Mouse (Mus musculus) layer of hippocampus, adult 11-12 months (tissue): ENCODE data around the gene Ccdc149.

Experiments
- DNase-seq: peaks from one replicate; pipeline ENCODE4 v3.0.0; 2022; ENCODE audit warnings: low spot score

Ccdc149 gene

DNA sequence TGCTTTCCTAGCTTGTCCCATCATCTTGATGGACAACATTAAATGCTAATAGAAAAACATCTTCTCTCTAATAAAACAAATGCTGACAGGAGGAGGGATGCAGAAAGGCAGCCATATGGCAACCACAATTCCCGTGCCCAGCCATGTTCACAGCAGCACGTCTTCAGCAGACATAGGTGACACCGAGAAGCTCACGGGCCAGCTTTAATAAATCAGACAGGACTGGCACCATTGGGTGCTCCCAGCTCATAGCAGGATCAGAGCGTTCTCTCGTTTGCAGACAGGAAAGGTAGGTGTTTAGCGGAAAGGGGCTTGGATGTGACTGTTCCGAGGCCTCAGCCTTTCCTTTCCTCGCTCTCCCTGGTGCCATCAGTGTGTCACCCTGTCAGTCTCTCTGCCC is 95.5 kb downstream of the Ccdc149 start:
- no peak for DNase-seq

DNA sequence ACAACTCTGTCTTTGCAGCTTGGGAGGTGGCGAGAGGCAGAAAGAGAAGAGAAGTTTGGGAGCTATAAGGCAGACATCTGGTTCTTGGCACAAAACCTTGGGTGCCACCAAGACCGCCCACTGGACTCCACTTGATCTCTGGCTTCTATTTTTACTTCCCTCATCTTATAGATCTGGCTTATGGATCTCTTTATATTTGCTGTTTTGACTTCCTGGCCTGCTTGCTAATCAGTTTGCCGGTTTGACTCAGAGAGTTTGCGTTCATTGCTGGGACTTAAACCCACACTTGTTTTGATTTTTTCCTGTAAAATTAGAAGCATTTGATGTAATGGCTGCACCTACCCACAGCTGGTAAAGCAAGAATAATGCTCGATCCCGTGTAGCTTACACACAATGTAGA is 100.4 kb downstream of the Ccdc149 start:
- no peak for DNase-seq

GRCm38 (mm10) chr5:52367866-52368840 is 103.2 kb downstream of the Ccdc149 start:
- DNase-seq: no peak

DNA sequence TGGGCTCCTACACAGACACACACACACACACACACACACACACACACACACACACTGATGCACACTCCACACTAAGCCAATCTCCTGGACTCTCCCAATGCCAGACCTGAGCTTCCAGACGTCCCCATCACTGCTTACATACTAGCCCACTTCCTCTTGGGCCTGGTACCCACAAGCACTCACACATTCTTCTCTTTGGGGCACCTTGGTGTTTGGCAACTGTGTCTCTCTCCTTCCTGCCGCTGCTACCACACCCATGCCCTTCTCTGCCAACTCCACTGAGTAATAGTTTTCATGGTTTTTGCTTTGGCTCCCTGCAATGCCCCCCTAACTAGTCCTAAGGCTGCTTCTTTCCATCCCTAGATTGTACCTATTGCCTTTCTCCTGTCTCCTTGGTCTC is 104.7 kb downstream of the Ccdc149 start:
- no peak for DNase-seq

DNA sequence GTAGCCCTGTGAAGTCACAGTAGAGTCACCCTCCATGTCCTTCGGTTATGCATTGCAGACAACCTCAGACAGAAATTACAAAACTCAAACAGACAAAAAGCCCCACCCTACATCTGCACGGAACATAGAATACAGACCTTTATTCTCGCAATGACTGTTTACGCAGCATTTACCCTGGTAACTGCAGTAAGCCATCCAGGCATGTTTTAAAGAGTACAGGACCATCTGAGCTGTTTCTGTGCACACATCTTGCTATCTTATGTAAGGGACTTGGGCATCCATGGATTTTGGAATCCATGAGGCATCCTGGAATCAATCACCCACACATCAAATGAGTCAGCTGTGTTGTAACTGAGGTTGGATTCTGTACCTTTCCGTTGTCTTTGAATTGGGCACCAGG is 105.4 kb downstream of the Ccdc149 start:
- DNase-seq: no peak

DNA sequence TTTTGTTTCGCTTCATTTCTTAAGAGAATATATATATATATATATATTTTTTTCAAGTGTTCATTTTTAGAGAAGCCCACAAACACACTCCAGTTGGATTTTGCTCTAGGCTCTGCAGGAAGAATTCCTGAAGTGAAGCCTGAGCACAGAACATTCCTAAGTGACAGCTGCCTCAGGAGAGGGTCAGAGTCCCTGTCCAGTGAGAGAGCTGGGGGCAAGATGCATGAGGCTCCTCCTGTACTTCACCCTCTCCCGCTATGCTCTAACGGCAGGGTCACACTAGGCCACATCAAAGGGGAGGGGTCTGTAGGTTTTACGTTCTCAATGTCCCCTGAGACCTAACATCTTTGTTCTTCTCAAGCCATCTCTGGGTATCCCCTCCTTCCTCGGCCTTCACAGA is 106.8 kb downstream of the Ccdc149 start:
- DNase-seq: no peak

DNA sequence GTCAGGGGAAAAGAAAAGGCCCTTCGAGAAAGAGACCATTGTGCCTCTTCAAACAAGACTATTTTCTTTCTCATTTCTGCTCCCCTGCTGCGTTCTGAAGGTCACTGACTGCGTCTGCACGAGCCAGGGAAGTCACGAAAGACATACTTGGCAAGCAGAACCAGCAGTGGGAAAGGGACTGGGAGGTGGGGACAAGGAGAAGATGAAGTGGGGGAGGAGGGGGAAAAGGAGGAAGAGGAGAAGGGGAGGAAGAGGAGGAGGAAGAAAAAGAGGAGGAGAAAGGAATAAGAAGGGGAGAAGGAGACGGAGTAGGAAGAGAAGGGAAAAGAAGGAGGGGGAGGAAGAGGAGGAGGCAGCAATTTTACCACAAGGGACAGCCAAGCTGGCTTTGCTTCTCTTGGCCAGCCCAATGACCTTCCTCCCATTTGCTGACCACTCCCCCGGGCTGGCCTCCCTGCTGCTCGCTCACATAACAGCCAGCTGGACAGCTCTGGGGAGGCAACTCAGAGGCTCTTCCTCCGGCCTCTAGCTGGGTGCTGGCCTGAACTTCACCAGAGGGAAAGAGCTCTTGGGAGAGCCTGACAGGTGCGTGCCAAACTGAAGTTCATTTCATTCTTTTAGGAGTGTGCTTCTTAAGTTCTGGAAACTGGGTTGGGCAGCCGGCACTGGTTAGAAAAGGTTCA is 107.7 kb downstream of the Ccdc149 start, which contains the start of gene Sod3:
Gene Sod3, plus strand, starts transcription at position 324 of the 683 bp plus-strand sequence.
- DNase-seq: no peak

- no peak for DNase-seq
These were observed 108.4 kb downstream of the Ccdc149 start for GRCm38 (mm10) chr5:52362776-52363467.

DNA sequence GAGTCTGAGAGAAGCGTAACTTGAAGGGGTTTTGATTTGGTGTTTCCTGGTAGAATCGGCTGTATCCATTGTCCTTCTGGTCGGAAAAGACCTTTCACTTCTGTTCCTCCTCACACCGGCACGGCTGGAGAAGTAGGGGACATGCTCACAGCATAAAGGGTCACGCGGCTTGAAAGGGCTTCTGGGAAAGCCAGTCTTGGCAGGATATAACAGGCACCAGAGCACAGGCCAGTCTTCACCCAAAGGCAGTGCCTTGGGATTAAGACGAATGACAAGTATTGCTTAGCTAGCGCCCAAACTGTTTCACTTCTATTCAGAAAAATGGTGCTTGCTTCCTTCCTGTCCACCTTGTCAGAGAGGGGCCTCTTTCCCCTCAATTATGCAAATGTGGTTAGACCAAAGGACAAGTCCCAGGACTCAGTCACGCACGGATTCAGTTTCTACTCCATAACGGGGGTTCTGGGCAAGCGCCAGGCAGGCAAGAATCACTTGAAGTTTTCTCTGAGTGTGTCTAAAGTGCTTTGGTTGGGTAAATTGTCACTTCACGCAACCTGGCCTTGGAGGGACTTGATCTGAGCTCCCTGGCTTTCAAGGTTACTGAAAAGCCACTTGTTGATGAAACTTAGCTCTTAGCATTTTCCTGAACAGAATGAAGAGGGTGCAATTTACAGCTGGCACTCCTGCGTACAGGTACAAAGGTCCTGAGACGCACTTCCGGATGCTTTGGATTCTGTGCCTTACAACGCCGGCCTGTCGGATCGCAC is 110.9 kb downstream of the Ccdc149 start:
- DNase-seq: no peak

- no peak for DNase-seq
These were observed 113.2 kb downstream of the Ccdc149 start for GRCm38 (mm10) chr5:52358120-52358519.

GRCm38 (mm10) chr5:52357175-52357754 is 114.1 kb downstream of the Ccdc149 start:
- no peak for DNase-seq

- DNase-seq: no peak
These were observed 115.7 kb downstream of the Ccdc149 start for GRCm38 (mm10) chr5:52355612-52356011.

GRCm38 (mm10) chr5:52354441-52354840 is 116.9 kb downstream of the Ccdc149 start:
- DNase-seq: no peak

DNA sequence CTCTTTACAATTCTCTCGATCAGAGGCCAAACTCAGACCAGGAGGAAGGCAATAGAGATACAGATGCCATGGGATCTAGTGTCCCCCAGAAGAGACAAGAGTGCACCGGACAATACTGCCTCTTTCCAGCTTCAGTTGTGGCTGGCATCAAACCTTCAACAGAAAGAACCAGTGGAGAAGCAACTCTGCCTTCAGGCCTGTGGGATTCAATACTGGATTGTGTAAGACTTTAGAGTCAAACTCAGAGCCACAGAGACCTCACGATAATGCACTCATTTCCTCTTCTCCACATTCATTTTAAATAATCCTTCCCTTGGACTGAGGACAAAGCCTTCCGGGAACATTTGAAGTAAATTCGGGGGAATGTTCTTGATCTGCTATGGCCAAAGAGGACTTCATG is 118.6 kb downstream of the Ccdc149 start:
- no peak for DNase-seq

GRCm38 (mm10) chr5:52351561-52351960 is 119.8 kb downstream of the Ccdc149 start:
- DNase-seq: no peak

DNA sequence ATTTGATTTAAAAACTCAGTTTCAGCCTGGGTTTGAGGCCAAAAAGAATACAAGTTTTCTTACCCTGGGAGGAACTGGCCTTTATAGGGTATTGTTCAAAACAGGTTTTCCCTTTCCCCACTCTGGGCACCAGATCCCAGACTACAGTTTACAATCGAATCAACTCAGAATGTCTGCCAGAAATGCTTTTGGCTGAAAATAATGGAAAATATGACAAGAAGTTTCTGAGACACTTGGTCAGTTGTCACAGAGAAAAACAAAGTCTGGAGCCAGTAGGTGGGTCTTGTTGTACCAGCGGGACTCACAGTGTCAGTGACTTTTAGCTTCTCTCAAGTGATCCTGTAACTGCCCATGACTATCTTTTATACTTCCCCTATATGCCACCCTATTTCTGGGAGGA is 120.9 kb downstream of the Ccdc149 start:
- no peak for DNase-seq

DNA sequence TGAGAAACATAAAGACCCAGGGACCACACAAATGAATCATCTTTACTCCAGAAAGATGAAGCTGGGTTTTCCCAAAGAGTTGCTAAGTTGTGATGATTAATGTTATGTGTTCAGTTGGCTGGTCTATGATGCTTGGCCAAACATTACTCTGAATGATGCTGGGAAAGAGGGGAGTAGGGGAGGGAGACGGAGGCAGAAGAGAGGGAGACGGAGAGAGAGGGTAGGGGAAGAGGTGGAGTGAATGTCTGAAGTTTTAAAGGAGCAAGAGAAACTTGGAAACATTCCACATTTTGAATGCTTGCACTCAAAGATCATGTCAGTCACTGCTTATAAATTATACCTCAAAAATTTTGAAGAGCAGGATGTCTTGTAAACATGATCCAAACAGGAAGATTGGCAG is 124.4 kb downstream of the Ccdc149 start:
- no peak for DNase-seq

- no peak for DNase-seq
These were observed 132.2 kb downstream of the Ccdc149 start for GRCm38 (mm10) chr5:52339134-52339533.

DNA sequence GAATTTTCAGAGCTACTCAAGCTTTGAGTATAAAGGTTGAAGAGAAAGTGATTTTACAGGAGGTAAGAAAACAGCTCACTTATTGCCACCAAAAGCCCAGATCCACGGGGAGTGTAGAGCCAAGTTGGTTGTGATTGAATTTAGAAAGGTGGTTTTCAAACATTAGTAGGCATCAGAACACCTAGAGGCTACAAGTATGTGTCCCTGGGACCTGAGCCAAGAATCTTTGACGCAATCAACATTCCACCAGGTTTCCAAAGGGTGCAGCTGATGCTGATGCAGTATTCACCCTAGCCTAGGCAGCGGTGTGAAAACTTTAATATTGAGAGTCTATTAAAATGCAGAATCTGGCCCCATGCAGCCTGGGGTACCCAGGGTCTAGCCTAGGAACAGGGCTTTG is 135.7 kb downstream of the Ccdc149 start:
- no peak for DNase-seq

- DNase-seq: no peak
These were observed 139.2 kb downstream of the Ccdc149 start for GRCm38 (mm10) chr5:52332120-52332519.
